Mouse (Mus musculus) fat pad, adult 2 months (tissue): ENCODE data around the gene Gm9602.
"Not testable (repeated sequence)": the region's sequence is repeated elsewhere in the genome, so short reads cannot be mapped to it uniquely, and the experiment has no call there.

Experiments
- DNase-seq: peaks from one replicate; pipeline ENCODE4 v3.0.0-alpha.2; 2011; ENCODE audit warnings: low read depth, low spot score; ENCODE audit errors: extremely low read depth

Gene Gm9602

DNA sequence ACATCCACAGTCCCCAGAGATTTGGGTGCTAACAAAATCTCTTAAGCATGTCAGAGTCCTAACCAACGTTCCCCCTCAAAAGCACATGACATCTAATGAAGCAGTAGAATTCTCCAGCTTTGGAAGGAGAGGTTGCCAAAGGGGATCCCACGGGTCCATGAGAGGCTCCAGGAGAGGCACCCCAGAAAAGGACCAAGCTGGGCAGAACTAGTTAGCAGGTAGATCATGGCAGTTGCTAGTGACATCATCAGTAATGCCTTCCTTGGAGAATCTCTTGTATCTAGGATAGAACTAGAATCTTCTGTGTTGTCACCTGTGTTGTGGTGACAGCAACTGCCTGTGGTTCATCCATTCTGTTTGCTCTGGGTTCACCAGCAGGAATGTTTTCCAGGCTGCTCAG lies at the start of gene Gm9602:
TSS of gene Gm9602 (plus strand) at position 301 of the 400 bp plus-strand sequence.
- DNase-seq, result not testable (repeated sequence)

DNA sequence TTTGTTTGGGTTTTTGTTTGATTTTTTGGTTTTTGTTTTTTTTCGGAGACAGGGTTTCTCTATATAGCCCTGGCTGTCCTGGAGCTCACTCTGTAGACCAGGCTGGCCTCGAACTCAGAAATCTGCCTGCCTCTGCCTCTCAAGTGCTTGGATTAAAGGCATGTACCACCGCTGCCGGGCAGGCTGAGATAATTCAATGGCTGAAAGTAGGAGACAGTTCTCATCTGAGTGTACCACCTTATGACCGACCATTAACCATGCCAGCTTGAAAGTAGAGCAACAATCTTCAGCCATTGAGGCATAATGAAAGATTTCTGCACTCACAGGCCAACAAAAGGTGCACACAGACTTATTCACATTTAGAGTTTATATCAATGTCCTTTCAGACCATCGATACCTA lies 30.3 kb downstream of the Gm9602 start:
- not testable (repeated sequence) for DNase-seq

DNA sequence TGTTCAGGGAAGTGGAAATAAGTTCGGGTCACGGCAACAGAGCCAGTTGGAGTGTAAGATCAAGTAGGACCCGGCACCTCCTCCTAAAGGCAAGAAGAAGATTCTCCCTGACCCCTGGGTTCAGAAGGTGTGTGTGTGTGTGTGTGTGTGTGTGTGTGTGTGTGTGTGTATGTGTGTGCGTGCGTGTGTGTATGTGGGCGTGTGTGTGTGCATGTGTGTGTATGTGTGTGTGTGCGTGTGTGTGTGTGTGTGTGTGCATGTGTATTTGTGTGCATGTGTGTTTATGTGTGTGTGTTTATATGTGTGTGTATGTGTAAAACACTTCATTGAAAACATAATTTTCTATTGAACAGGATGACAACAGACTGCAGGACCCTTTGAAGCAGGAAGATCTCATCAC lies 45.8 kb downstream of the Gm9602 start:
- not testable (repeated sequence) for DNase-seq
